Mouse (Mus musculus) kidney, adult 18-20 months (tissue): Measurements from ENCODE around the gene Rfc5.
"Not testable (repeated sequence)": the region's sequence is repeated elsewhere in the genome, so short reads cannot be mapped to it uniquely, and the experiment has no call there.

Source experiments
- DNase-seq: peaks from one replicate; pipeline ENCODE4 v3.0.0; 2021

Gene Rfc5

DNA sequence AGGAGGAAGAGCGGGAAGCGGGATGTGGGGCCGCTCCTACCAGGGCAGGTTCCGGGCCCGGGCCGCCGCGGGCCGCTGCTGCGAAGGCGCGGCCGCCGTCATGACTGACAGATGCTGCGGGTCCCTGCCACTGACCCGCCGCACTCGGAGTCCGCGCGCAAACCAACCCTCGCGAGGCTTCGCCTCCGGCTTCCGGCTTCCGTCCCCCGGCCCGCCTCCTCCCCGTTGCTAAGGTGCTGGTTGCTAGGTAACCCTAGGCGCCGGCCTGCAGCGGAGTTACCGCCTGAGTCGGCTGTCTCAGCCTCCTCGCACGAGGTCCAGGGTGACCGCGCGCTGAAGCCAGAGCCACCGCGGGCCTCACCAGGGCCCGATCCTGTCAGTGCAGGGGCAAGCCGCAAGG is at the start of gene Rfc5:
TSS of gene Rfc5 (minus strand) at position 171 of the 400 bp plus-strand sequence.
- DNase-seq, result peak; percentile 95

DNA sequence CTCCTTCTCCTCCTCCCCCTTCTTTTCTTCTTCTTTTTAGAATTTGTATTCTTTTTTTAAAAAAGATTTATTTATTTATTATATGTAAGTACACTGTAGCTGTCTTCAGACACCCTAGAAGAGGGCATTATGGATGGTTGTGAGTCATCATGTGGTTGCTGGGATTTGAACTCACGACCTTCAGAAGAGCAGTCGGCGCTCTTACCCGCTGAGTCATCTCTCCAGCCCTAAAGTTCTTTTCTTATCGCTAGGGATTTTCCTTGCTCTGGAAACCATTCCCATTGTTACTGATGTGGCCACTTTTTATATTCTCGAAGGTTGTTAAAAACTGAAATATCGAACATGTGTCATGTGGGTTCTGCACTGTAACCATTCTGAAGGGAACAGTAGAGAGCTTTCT is 44.7 kb upstream of the Rfc5 start:
- not testable (repeated sequence) for DNase-seq

DNA sequence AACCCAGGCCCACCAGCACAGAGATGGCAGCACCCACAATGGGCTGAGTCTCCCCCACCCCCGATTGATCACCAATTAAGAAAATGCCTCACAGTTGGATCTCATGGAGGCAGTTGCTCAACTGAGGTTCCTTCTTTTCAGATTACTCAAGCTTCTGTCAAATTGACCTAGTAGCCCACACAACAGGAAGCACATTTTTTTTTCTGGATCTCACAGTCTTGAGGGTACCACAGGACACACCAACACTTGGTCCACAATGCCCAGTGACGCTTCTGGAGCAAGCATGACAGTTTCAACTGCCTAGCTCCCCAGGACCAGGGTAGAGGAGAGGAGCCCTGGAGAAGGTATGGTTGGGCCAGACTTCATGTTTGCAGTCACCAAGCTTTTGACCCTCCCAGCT is 28.6 kb upstream of the Rfc5 start:
- DNase-seq, result no peak

DNA sequence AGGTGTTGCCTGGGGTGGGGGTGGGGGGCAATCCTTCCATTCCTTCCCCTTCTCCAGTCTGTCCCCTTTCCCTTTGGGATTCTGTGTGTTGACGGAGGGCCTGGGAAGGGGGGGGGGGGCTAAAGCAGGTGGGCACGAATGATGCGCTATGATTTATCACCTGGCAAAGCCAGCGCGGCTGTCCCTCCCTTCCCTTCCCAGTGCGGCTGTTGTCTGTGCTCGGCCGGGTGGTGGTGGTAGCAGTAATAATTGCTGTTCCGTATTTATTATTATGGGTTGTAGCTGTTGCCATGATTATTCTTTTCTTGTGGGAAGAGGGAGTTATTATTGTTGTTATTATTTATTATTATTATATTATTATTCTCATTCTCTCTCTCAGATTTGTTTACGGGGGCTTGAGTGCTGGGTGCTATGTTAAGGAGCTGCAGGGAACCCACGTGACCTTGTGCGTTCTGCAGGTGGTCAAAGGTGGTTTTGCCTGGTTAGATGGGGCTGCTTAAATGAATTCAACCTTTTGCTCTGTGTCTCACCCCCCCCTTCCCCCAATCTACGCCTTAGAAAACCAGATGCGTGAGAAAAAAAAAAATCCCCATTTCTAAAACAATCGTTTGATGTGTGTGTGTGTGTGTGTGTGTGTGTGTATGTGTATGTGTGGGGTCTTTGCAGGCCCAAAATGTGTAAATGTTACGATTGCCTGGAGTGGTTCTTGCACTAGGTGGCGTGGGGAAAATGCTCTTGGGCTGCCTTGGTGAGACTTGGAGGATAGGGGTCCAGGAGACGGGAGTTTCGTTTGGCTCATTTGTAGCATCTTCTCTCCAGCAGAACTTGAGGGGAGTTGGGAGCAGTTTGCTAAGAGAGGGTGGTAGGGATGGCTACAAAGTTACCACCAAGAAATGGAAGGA is 26.4 kb upstream of the Rfc5 start:
- DNase-seq, result no peak

DNA sequence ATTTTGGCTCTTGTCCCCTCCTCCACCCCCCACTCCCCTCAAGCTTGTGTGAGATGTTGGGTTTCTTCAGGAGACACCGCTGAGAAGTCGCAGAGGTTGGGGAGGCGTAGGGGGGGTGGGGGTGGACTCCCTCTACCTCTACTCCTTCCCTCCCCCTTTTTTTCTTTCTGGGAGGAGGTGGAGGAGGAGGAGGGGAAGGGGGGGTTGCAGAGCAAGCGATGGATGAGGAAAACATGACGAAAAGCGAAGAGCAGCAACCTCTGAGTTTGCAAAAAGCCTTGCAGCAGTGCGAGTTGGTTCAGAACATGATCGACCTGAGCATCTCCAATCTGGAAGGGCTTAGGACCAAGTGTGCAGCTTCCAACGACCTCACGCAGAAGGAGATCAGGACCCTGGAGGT is 25.8 kb upstream of the Rfc5 start:
- DNase-seq, result no peak

DNA sequence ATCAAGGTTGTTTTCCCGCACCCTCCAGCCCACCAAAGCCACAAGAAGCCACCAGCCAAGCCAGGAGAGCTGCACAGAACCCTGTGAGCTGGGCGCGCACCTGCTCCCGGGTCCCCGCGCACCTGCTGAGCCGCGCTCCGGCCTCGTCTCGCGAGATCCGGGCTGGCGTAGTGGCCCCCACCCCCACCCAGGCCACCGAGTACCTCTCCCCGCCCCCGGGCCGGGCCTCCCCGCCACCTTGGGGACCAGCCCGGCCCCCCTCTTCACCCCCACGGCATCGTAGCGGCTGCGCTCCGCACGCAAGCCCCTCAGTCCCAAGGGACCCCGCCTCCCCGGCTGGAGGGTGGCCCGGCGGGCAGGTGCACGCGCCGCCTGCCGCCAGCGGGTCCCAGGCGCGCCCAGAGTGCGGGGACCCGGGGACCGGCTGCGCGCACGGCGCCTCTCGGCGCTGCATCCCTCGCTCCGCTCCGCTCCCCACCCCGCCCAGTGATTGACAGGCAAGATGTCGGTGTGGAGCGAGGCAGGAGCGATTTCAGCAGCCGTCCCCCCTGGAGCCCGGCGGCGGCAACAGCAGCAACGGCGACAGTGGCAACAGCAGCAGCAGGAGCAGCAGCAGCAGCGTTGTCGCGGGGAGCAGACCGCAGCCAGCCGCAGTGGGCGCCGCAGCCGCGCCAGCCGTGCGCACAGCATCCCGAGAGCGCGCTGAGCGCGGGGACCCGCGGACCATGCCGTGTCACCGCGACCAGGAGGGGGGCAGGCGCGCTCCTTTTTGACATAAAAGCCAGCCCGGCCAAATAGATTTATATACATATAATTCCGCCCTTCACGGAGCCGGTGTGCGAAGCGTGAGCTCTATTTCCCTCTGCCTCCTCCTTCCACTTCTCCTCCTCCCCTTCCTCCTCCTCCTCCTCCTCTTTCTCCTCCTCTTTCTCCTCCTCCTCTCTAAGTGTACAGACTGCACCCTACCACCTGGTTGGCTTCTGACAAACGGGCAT is 25.0 kb upstream of the Rfc5 start, which contains the start of gene Ksr2:
TSS of gene Ksr2 (plus strand) at position 494 of the 995 bp plus-strand sequence.
- peak; percentile 56 for DNase-seq

DNA sequence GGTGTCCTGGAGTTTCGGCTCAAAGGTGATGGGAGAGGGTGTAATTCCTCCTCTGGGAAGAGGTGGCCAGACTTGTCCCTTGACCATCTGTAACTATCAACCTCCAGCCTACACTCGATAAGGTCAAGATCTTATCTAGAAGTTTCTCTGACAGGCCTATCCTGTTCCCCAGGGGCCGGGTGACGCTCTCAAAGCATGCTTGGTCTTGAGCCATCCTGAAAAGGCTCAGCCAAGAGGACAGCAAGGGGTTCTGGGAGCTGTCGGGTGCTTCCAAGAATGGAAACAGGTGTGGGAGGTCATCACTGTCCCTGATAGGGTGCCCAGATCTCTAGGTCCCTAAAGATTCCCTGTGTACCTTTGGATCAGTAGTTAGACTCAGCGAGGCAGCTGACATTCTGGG is 20.5 kb upstream of the Rfc5 start:
- DNase-seq, result no peak

DNA sequence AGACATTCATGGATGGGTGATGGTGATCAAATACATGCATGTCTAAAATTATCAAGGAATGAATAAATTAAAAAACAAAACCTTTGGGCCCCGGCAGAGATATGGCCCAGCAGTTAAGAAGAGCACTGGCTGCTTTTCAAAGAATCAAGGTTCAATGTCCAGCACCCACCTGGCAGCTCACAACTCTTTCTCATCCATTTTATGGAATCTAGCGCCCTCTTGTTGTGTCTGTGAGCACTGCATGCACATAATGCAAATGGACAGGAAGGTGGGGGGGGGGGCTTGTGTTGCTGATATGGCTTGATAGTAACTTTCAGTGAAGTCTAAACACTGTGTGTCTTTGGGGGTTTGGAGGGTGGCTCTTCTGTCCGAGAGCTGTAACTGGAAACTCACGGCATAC is 19.4 kb upstream of the Rfc5 start:
- DNase-seq, result peak; percentile 76

DNA sequence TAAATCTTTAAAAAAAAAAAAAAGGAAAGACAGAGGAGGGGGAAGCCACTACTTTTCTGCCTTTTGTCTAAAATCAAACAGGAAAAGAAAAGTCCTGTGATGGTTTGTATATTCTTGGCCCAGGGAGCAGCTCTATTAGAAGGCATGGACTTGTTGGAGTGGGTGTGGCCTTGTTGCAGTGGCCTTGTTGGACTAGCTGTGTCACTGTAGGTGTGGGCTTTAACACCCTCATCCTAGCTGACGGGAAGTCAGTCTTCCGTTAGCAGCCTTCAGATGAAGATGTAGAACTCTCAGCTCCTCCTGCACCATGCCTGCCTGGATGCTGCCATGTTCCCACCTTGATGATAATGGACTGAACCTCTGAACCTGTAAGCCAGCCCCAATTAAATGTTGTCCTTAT is 15.8 kb upstream of the Rfc5 start:
- not testable (repeated sequence) for DNase-seq

DNA sequence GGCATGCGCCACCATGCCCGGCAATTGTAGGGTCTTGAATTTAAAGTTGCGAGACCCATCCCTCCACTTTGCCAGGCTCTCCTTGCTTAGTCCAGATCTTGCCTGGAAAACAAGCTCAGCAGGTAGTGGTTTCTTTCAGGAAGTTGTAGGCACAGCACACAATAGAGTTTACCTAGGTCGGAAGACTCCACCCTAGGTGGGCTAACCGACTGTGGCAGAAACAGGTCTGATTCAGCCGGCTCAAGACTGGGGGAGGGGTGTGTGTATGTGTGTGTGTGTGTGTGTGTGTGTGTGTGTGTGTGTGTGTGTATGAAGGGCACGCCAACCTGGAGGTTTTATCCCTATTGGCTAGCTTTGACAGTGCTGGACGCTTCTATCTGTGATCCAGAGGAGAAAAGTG is 14.8 kb upstream of the Rfc5 start:
- DNase-seq, result no peak

DNA sequence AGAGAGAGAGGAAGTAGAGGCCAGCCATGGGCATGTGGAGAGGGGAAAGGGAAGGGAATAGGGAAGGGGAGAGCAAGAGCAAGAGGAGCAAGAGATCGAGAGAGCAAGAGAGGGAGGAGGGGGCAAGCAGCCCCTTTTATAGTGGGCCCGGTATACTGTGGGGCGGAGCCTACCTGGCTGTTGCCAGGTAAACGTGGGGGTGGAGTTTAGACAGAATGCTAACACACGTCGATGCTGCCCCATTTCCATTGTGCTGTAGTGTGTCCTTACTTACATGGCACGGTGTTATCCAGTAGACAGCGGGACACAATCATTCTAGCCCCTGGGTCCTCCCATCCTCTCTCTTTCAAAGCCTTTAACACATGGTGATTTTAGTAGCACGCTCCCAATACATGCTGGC is 10.4 kb upstream of the Rfc5 start:
- DNase-seq, result no peak

DNA sequence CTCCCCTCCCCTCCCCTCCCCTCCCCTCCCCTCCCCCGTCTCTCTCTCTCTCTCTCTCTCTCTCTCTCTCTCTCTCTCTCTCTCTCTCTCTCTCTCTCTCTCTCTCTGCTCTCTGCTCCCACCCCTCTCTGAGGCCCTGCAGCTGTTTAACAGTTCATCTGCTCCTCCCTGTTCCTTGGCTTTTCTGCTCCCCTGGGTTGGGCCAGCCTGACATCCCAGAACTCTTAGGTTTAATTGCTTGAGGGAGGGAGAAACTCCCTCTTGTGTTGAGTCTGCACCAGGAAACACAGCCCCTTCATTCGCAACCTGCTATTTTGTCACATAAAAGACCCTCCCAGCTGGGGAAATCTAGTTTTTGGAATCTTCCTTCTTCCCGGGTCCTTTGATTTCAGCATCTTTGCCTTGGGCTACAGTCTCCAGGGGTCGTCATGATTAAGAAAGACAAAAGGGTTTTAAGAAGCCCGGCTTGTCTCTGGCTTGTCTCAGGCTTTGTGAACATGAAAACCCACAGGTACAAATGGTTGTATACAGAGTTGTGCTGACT is 9.2 kb upstream of the Rfc5 start:
- no peak for DNase-seq

DNA sequence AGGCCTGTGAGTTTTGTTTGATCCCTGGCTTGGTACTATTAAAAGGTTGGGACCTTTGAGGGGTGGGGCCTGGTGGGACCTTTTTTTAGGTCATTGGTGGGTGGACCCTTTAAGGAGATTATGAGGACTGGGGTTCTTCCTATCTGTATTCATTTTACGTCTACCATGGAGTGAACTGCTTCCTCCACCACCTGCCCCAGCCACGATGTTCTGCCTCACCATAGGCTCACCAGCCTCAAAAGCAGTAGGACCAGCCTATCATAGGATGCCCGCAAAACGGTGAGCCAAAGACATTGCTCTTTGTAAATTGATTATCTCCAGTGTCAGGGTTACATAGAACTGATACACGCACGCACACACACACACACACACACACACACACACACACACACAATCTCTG is 8.5 kb upstream of the Rfc5 start:
- no peak for DNase-seq

DNA sequence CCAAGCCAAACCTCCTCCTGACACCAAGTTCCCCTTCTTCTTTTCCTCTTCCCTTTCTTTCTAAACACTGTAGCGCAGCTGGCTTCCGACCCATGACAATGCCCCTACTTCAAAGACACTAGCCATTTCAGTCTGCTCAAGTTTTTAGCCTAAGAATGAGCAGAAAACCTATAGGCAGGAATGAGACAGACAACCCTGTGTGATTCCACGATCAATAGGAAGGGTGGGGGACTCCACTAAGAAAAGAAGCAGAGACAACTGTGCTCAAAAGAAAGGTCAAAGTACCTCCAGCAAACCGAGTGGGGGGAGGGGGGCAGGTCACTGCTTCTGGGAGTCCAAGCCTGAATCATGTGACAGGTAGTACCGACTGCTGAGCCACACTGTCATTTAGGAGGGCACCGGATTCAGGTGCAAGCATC is 7.8 kb upstream of the Rfc5 start:
- DNase-seq, result no peak

DNA sequence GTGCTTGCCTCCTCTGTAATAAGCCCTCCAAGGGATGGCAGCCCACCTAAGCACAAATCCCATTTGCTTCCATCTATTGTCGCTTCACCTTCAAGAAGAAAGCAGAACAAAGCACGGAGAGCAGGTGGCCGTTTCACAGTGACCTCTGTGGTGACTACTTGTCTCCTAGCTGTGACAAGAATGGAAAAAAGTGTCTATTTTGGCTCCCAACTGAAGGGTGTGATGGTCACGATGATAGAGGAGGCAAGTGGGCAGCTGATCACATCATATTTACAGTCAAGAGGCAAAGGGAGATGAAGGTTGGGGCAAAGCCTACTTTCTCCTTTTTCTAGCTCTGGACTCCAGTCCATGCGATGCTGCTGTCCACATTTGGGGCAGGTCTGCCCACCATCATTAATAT is 7.0 kb upstream of the Rfc5 start:
- no peak for DNase-seq

DNA sequence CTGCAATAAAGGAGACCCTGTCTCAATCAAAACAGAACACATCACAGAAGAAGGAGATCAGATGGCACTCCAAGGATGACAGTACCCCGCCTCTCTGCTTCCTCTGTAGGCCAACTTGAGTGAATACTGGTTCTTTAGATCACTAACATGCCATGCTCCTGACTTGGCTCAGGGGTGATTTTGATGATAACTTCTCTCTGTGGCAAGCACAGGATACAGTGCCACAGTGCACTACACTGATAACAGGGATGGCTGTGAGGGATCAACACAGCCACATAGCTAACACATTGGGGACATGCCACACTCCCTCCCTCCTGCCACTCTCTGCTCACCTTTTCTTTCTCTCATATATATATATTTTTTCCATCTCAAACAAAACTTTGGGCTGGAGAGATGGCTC is 2.0 kb upstream of the Rfc5 start:
- no peak for DNase-seq

DNA sequence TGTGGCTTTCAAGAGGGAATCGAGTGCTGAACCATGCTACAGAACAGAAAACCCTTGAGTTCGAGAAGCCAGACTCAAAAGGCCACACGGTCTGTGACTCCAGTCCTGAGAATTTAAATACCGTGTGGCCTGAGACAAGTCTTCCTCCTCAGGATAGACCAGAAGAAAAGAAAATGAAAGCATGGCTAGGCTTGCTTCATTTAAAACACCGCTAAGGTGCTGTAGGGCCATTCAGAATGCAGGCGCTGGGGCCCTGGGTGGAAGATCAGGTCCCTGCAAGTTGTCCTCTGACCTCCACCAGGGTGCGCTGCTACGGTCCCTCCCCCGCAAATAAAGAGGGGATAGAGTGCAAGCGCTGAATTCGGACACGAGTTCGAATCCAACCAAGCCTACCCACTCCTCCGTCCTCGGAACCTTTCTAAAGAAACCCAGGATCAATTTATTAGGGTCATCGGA is 523 bp downstream of the Rfc5 start:
- peak; percentile 37 for DNase-seq

DNA sequence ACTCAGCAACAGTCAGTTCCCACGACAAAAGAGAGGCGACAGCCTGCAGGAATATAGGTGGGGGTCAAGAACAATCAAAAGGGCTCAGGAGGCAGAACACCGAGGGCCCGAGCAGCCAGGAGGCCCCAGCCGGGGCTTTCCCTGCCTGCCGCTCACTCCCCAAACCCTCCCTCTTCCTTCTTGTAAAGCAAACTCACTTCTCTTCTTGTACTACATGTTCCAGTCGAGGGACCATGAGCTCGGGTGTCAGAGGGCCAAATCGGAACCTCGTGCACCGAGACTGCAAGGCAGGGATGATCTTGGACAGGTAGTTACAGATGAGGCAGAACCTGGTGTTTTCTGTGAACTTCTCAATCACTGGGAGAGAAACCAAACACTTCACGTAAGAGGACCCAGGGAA is 5.6 kb downstream of the Rfc5 start:
- no peak for DNase-seq

DNA sequence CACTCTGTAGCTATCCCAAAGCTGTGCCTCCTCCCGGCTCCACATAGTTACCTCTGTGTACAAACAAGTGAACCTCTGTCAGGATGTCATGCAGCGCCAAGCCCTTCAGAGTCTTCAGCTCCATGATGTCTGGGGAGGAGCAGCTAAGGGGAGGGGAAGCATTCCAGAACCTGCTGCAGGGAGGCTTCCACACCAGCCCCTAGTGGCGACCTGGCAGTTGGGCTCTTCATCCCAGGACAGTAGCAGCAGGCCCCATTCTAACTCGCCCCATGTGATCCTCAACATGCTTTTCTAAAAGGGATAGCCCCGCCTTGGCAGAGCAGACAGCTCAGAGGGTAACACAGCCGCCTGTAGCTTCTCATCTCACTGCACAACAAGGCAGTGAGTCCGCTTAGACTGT is 7.1 kb downstream of the Rfc5 start:
- no peak for DNase-seq

DNA sequence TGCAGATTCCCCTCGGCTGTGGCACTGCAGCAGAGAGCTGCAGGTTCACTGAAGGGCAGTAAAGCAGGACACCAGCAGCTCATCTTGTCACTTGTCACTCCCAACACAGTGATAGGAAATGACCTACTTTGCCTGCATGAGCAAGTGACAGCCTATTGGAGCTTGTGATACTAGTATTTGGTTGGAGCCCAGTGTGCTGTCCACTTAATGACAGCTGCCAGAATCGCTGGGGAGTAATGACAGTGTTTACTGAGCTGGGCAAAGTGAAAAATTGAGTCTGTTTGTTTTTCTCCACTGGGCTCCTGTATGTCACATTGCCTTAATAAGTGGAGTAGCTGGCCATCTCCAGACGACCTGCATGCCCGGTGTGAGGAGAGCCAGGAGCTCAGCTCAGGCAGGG is 8.6 kb downstream of the Rfc5 start:
- DNase-seq, result no peak

DNA sequence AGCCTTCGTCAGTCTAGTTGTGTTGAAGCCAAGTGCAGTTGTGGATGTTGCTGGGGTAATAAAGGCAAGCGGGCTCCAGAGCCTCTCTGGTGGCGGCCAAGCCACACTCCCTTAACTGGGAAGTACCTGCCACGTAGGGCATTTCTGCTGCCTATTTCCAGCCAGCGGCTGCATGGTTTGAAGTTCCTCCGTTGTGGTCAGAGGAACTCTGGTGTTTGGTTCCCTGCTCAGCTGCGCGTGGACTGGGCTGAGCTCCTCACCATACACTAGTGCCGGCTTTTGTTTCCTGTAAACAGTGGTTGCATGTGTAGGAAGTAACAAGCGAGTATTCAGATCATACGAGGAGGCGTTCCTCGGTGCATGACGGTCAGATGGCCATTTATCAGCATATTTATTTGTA is 11.1 kb downstream of the Rfc5 start:
- DNase-seq, result not testable (repeated sequence)

DNA sequence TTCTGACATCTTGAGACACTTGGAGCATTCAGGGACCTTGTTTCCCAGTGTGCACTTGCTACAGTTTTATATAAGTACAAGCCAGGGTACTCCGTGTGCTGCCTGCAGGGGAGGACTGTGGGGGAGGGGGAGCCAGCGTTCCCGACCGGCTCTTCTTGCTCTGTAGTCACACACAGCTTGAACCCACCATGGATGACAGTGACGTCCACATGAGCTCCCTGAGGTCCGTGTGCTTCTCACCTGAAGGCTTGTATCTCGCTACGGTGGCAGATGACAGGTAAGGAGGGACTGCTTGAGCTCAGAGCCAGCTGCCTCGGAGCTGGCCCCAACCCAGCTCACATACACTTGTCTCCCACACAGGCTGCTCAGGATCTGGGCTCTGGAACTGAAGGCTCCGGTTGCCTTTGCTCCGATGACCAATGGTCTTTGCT is 12.5 kb downstream of the Rfc5 start:
- DNase-seq, result no peak

DNA sequence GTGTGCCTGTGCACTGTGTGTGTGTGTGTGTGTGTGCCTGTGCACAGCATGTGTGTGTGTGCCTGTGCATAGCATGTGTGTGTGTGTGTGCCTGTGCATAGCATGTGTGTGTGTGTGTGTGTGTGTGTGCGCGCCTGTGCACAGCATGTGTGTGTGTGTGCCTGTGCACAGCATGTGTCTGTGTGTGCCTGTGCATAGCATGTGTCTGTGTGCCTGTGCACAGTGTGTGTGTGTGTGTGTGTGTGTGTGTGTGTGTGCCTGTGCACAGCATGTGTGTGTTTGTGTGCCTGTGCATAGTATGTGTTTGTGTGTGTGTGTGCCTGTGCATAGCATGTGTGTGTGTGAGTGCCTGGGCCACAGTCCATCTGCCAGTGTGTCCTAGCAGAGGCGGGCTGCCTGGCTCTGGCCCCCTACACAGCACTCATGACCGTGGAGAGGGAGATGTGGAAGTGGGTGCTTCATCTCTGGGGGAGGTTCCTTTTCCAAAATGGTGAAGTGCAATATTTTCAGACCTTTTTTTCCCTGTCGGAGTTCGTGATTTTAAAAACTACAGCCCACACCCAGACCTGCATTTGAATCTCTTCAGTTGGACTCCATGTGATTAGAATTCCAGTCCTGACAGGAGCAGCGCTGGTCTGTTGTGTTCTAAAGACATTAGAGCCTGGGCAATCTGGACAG is 14.3 kb downstream of the Rfc5 start:
- DNase-seq, result no peak
